ENCODE assay signal across 20 mouse cellular contexts in the genomic region with DNA sequence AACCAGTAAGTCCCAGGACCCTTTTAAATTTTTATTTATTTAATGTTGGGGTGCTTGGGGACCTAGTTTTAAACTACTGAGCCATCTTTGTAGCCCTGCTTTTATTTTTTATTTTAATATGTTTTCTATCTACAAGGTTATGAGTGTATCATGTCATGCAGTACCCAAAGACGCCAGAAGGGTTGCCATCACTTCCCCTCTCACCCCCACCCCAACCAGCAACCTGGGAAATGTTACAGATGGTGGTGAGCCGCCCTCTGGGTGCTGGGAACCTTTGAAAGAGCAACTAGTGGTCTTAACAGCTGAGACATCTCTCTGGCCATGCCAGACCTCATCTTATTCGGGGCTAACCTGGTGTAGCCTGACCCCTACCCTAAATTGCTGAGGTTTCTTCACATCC. TPM values are rescaled to one million over a fixed set of nuclear protein-coding genes. Genes with fewer than 3 reads are reported as not detected.
A peak's percentile ranks its signal among the peaks of the same experiment; 100 is the strongest.
DNase-seq lines count a peak whose midpoint lies in the region; ATAC-seq and TF ChIP-seq lines count a peak whose summit lies in the region.
"Had no signal": no experiment of that assay in that cellular context is flagged by ENCODE, and none has a peak within 500 bp of the region (broad histone marks: within the 10 kb centered on the region; RNA-seq: fewer than 3 reads in every experiment).

No protein-coding gene starts in this region.

- H3K27ac ChIP-seq in layer of hippocampus, adult 2 months = no peak overlapping the region
- no peak overlapping the region for H3K27ac ChIP-seq in CH12.LX (ENCODE audit: insufficient read depth, low read depth)
- H3K27ac ChIP-seq in kidney, embryonic 16.5 days (ENCODE audit: low read length) = no peak overlapping the region
- H3K27ac ChIP-seq: embryonic facial prominence, embryonic 13.5 days; forebrain, embryonic 12.5 days; hindbrain, embryonic 10.5 days; limb, embryonic 13.5 days had no signal

- TF ChIP-seq EP300 in CH12.LX (IDR thresholded peaks at IDR 0.05; ENCODE audit: low read length) = no peak

- no peak for TF ChIP-seq RAD21 in CH12.LX (IDR thresholded peaks at IDR 0.05; ENCODE audit: low read depth, low read length)

- no peaks in the 10 kb centered on the region for H3K9me3 ChIP-seq in CH12.LX (replicated peaks; ENCODE audit: low read length)
- H3K9me3 ChIP-seq in kidney, embryonic 16.5 days (ENCODE audit: low read length) = no peaks in the 10 kb centered on the region; the same call in 1 of the 2 replicates
- H3K9me3 ChIP-seq: embryonic facial prominence, embryonic 13.5 days; hindbrain, embryonic 10.5 days; limb, embryonic 13.5 days had no signal

- H3K4me1 ChIP-seq in CH12.LX (ENCODE audit: control insufficient read depth in 1 of 2, insufficient read depth in 2 of 2) = peaks cover 3 to 16% of the 10 kb centered on the region in 2 experiments; a peak in 2 of 4 replicates
- peaks cover 14% of the 10 kb centered on the region for H3K4me1 ChIP-seq in kidney, embryonic 16.5 days (ENCODE audit: insufficient read depth, low read length)

- no peaks in the 10 kb centered on the region for H3K36me3 ChIP-seq in CH12.LX (replicated peaks in 1 of 2; ENCODE audit: control insufficient read depth in 1 of 2, insufficient read depth in 1 of 2, low read length in 1 of 2)
- no peaks in the 10 kb centered on the region for H3K36me3 ChIP-seq in kidney, embryonic 16.5 days (ENCODE audit: insufficient read depth, low read length)
- H3K36me3 ChIP-seq: embryonic facial prominence, embryonic 13.5 days; forebrain, embryonic 12.5 days; limb, embryonic 13.5 days had no signal

- TF ChIP-seq CTCF in layer of hippocampus, adult 2 months (conservative IDR thresholded peaks at IDR 0.05) = peak; percentile 48
- TF ChIP-seq CTCF in CH12.LX (conservative IDR thresholded peaks at IDR 0.05 in 1 of 2, IDR thresholded peaks at IDR 0.05 in 1 of 2; ENCODE audit: low read depth in 2 of 2, low read length in 2 of 2) = peak; percentile 7 to 36; a peak in 2 of 4 replicates

- 57% methylated on average over 3 of the region's 3 CpGs for WGBS in kidney, embryonic 16.5 days

- DNase-seq in layer of hippocampus, adult 2 months (ENCODE audit: low spot score in 2 of 2) = no peak
- no peak for DNase-seq in layer of hippocampus, adult 11-12 months (ENCODE audit: low spot score)
- DNase-seq in 416B (ENCODE audit: low read depth) (peak; percentile 21), CH12.LX (ENCODE audit: extremely low read depth) (peak; percentile 21)
- DNase-seq in naive thymus-derived CD4-positive, alpha-beta T cell, adult 2 months (ENCODE audit: low read depth) = peak; percentile 48
- DNase-seq in cerebellum, postnatal 14 days = no peak
- DNase-seq: cerebellum, postnatal 25 days; kidney, adult 9 months; layer of hippocampus, adult 9-11 months; right cerebral cortex, postnatal 4 days had no signal

- H3K9ac ChIP-seq in CH12.LX (ENCODE audit: insufficient read depth, low read depth) = no peak overlapping the region
- H3K9ac ChIP-seq in kidney, embryonic 16.5 days (replicated peaks; ENCODE audit: low read length) = no peak overlapping the region
- H3K9ac ChIP-seq: embryonic facial prominence, embryonic 13.5 days; forebrain, embryonic 12.5 days; limb, embryonic 13.5 days had no signal

- H3K4me3 ChIP-seq in layer of hippocampus, adult 2 months = no peak overlapping the region
- H3K4me3 ChIP-seq in CH12.LX (replicated peaks in 1 of 3; ENCODE audit: low read depth in 2 of 3, low read length in 2 of 3, poor library complexity in 1 of 3) = no peak overlapping the region
- no peak overlapping the region for H3K4me3 ChIP-seq in kidney, embryonic 16.5 days (ENCODE audit: low read length)
- H3K4me3 ChIP-seq: embryonic facial prominence, embryonic 13.5 days; forebrain, embryonic 12.5 days; hindbrain, embryonic 10.5 days; limb, embryonic 13.5 days; myocyte had no signal

- dilution Hi-C loops in CH12.LX (cut with MboI; ENCODE audit: extremely low pct_ligation_motif_present, extremely low pct_unique_long_range_greater_than_20kb, low sequenced_read_pairs) = no loop called here

- no peak for TF ChIP-seq POLR2A in CH12.LX (IDR thresholded peaks at IDR 0.05; ENCODE audit: low read depth, low read length)

- H3K4me2 ChIP-seq in CH12.LX (ENCODE audit: insufficient read depth, low read depth, poor library complexity, severe bottlenecking) = no peak overlapping the region
- no peak overlapping the region for H3K4me2 ChIP-seq in kidney, embryonic 16.5 days (replicated peaks; ENCODE audit: low read depth, low read length)
- H3K4me2 ChIP-seq: embryonic facial prominence, embryonic 13.5 days; forebrain, embryonic 12.5 days; limb, embryonic 13.5 days had no signal

- ATAC-seq in kidney, embryonic 16.5 days (ENCODE audit: low FRiP score, low TSS enrichment) = no peak
- ATAC-seq: lung, postnatal 0 days had no signal

- H3K79me2 ChIP-seq in CH12.LX (replicated peaks; ENCODE audit: control insufficient read depth, extremely low read depth, insufficient read depth, poor library complexity, severe bottlenecking) = no peaks in the 10 kb centered on the region

- H3K27me3 ChIP-seq in CH12.LX (replicated peaks) = no peaks in the 10 kb centered on the region
- H3K27me3 ChIP-seq in kidney, embryonic 16.5 days (ENCODE audit: insufficient read depth, low read length) = no peaks in the 10 kb centered on the region
- H3K27me3 ChIP-seq: embryonic facial prominence, embryonic 13.5 days; limb, embryonic 13.5 days had no signal

- in situ Hi-C loops in CH12.LX (cut with MboI; ENCODE audit: low pct_ligation_motif_present, low pct_unique_long_range_greater_than_20kb, low sequenced_read_pairs) = loop anchor here (10.0 kb wide), 1 partner anchor 93 kb away; a partner anchor contains a TSS

TF ChIP-seq in CH12.LX, 34 proteins besides CTCF, POLR2A, EP300 and RAD21:
- TF ChIP-seq CHD2 (IDR thresholded peaks at IDR 0.05; ENCODE audit: low read length) (no peak), MYC (IDR thresholded peaks at IDR 0.05; ENCODE audit: low read depth, low read length) (no peak), UBTF (IDR thresholded peaks at IDR 0.05; ENCODE audit: low read depth, low read length) (no peak)

RNA-seq across cellular contexts. Expression of a gene that starts 1.3 kb away (rescaled TPM):
- total RNA-seq in layer of hippocampus, adult 2 months (2021) = 10 to 100 TPM; 12.2 to 15.1 TPM
- total RNA-seq in CH12.LX (2012; rRNA removed) (3.9 TPM in 2 replicates), CH12.LX (2014; rRNA removed) (4.2 and 4.3 TPM in 2 replicates)
- polyA plus RNA-seq in CH12.LX (2012; ENCODE audit: insufficient read length, low read depth) = 8.8 and 11.0 TPM in 2 replicates
- 172 and 174 TPM in 2 replicates for polyA plus RNA-seq in kidney, embryonic 16.5 days (2015; fragmentation: Nextera tagmentation; extraction: Ambion mirVana)

RNA-seq across cellular contexts. Expression of a gene that starts 15.9 kb away (rescaled TPM):
- not detected for total RNA-seq in layer of hippocampus, adult 2 months (2021)
- total RNA-seq in CH12.LX (2012; rRNA removed) = not detected in 2 replicates
- total RNA-seq in CH12.LX (2014; rRNA removed) = not detected in 2 replicates
- not detected in 2 replicates for polyA plus RNA-seq in CH12.LX (2012; ENCODE audit: insufficient read length, low read depth)
- polyA plus RNA-seq in kidney, embryonic 16.5 days (2015; fragmentation: Nextera tagmentation; extraction: Ambion mirVana) = not detected in 2 replicates
- total RNA-seq: ES-E14; gastrocnemius, adult 18-20 months had no signal
- polyA plus RNA-seq: embryonic facial prominence, embryonic 13.5 days; forebrain, embryonic 12.5 days; hindbrain, embryonic 10.5 days; limb, embryonic 13.5 days; lung, postnatal 0 days; myocyte; stomach, embryonic 16.5 days had no signal

RNA-seq across cellular contexts. Expression of a gene that starts 16.5 kb away (rescaled TPM):
- not detected for total RNA-seq in layer of hippocampus, adult 2 months (2021)
- total RNA-seq in CH12.LX (2012; rRNA removed) (not detected in 2 replicates), CH12.LX (2014; rRNA removed) (not detected in 2 replicates)
- polyA plus RNA-seq in CH12.LX (2012; ENCODE audit: insufficient read length, low read depth) = not detected in 2 replicates
- polyA plus RNA-seq in kidney, embryonic 16.5 days (2015; fragmentation: Nextera tagmentation; extraction: Ambion mirVana) = not detected in 2 replicates
- total RNA-seq: ES-E14; gastrocnemius, adult 18-20 months had no signal
- polyA plus RNA-seq: embryonic facial prominence, embryonic 13.5 days; forebrain, embryonic 12.5 days; hindbrain, embryonic 10.5 days; limb, embryonic 13.5 days; lung, postnatal 0 days; myocyte; stomach, embryonic 16.5 days had no signal

RNA-seq across cellular contexts. Expression of a gene that starts 27.9 kb away (rescaled TPM):
- not detected for total RNA-seq in layer of hippocampus, adult 2 months (2021)
- total RNA-seq in CH12.LX (2012; rRNA removed) (not detected in 2 replicates), CH12.LX (2014; rRNA removed) (not detected in 2 replicates)
- polyA plus RNA-seq in CH12.LX (2012; ENCODE audit: insufficient read length, low read depth) = not detected in 2 replicates
- not detected in 2 replicates for polyA plus RNA-seq in kidney, embryonic 16.5 days (2015; fragmentation: Nextera tagmentation; extraction: Ambion mirVana)
- total RNA-seq: ES-E14; gastrocnemius, adult 18-20 months had no signal
- polyA plus RNA-seq: embryonic facial prominence, embryonic 13.5 days; forebrain, embryonic 12.5 days; hindbrain, embryonic 10.5 days; limb, embryonic 13.5 days; lung, postnatal 0 days; myocyte; stomach, embryonic 16.5 days had no signal

RNA-seq across cellular contexts. Expression of a gene that starts 28.0 kb away (rescaled TPM):
- not detected for total RNA-seq in layer of hippocampus, adult 2 months (2021)
- not detected in 2 replicates for total RNA-seq in CH12.LX (2012; rRNA removed)
- total RNA-seq in CH12.LX (2014; rRNA removed) = not detected in 2 replicates
- not detected in 2 replicates for polyA plus RNA-seq in CH12.LX (2012; ENCODE audit: insufficient read length, low read depth)
- polyA plus RNA-seq in kidney, embryonic 16.5 days (2015; fragmentation: Nextera tagmentation; extraction: Ambion mirVana) = not detected in 2 replicates
- total RNA-seq: ES-E14; gastrocnemius, adult 18-20 months had no signal
- polyA plus RNA-seq: embryonic facial prominence, embryonic 13.5 days; forebrain, embryonic 12.5 days; hindbrain, embryonic 10.5 days; limb, embryonic 13.5 days; lung, postnatal 0 days; myocyte; stomach, embryonic 16.5 days had no signal

Comparison
In these comparisons a context has a peak if more than half of its experiments do, and no peak if none do; other contexts are left out.
1. DNase-seq: peak in 416B (single experiment), CH12.LX (single experiment) and naive thymus-derived CD4-positive, alpha-beta T cell, adult 2 months (single experiment); none in layer of hippocampus, adult 2 months (0 of 2), layer of hippocampus, adult 11-12 months (single experiment) and cerebellum, postnatal 14 days (0 of 2).